8 mouse cellular contexts compared by ENCODE assay signal in genomic region chr16:14158536-14158935, GRCm38 (mm10). TPM values are rescaled to one million over a fixed set of nuclear protein-coding genes. Genes with fewer than 3 reads are reported as not detected.
A peak's percentile ranks its signal among the peaks of the same experiment; 100 is the strongest.
DNase-seq lines count a peak whose midpoint lies in the region; ATAC-seq and TF ChIP-seq lines count a peak whose summit lies in the region.

No protein-coding gene starts in this region.

- peaks cover 56% of the 10 kb centered on the region for H3K79me2 ChIP-seq in macrophage (ENCODE audit: inconsistent target)

- TF ChIP-seq CTCF in forebrain, postnatal 0 days (IDR thresholded peaks at IDR 0.05; ENCODE audit: low read depth) = peak; percentile 12; the same call in 1 of the 2 replicates

- no peaks in the 10 kb centered on the region for H3K27me3 ChIP-seq in heart, embryonic 14.5 days (ENCODE audit: control insufficient read depth, insufficient read depth, low read length)
- H3K27me3 ChIP-seq in forebrain, postnatal 0 days (ENCODE audit: insufficient read depth, low read length) = no peaks in the 10 kb centered on the region

- no peak for DNase-seq in heart, adult 9 months (ENCODE audit: low spot score in 2 of 2)
- no peak for DNase-seq in ES-E14 (ENCODE audit: low read depth, low spot score)
- DNase-seq in forebrain, postnatal 0 days = no peak
- DNase-seq in adrenal gland, adult 8-10 months = no peak
- no peak for DNase-seq in gastrocnemius, postnatal 14 days
- no peak for DNase-seq in spleen, postnatal 4 days (ENCODE audit: low spot score in 2 of 2)

- H3K4me1 ChIP-seq in heart, embryonic 14.5 days (ENCODE audit: control insufficient read depth in 2 of 2, insufficient read depth in 2 of 2, low read length in 2 of 2) = peaks cover 0 to 9% of the 10 kb centered on the region in 2 experiments; a peak in 3 of 4 replicates
- 0 out of 4 replicates have a peak, but pooled peaks cover 0 to 4% of the 10 kb centered on the region in 2 experiments for H3K4me1 ChIP-seq in ES-E14 (ENCODE audit: control insufficient read depth in 2 of 2, insufficient read depth in 2 of 2, low read length in 2 of 2, poor library complexity in 1 of 2)
- 0 out of 2 replicates have a peak, but pooled peaks cover 3% of the 10 kb centered on the region for H3K4me1 ChIP-seq in forebrain, postnatal 0 days (ENCODE audit: insufficient read depth)

- peak overlapping the region; percentile 88 to 96 for H3K4me3 ChIP-seq in heart, embryonic 14.5 days (ENCODE audit: control insufficient read depth in 1 of 2, insufficient read depth in 1 of 2, low read depth in 1 of 2, low read length in 2 of 2)
- H3K4me3 ChIP-seq in ES-E14 (ENCODE audit: insufficient read depth in 1 of 2, low read depth in 1 of 2, low read length in 2 of 2, poor library complexity in 1 of 2, severe bottlenecking in 1 of 2) = peak overlapping the region; percentile 98 to 100
- H3K4me3 ChIP-seq in forebrain, postnatal 0 days (ENCODE audit: low read depth, low read length) = peak overlapping the region; percentile 59
- H3K4me3 ChIP-seq in macrophage (ENCODE audit: inconsistent target) = peak overlapping the region; percentile 98

- H3K36me3 ChIP-seq in heart, embryonic 14.5 days (ENCODE audit: control insufficient read depth, insufficient read depth, low read length) = 0 out of 2 replicates have a peak, but pooled peaks cover 2% of the 10 kb centered on the region
- H3K36me3 ChIP-seq in ES-E14 (ENCODE audit: control insufficient read depth, insufficient read depth, low read length, poor library complexity, severe bottlenecking) (peaks cover 2% of the 10 kb centered on the region; the same call in 1 of the 2 replicates), macrophage (ENCODE audit: inconsistent target) (peaks cover 7% of the 10 kb centered on the region; the same call in 1 of the 2 replicates)
- H3K36me3 ChIP-seq in forebrain, postnatal 0 days (ENCODE audit: insufficient read depth) = peaks cover 2% of the 10 kb centered on the region; the same call in 1 of the 2 replicates

- WGBS in heart, embryonic 14.5 days = 10% methylated on average over 7 of the region's 7 CpGs
- 12% methylated on average over 7 of the region's 7 CpGs for WGBS in forebrain, postnatal 0 days
- WGBS in macrophage (ENCODE audit: missing documents) = 10% methylated on average over 7 of the region's 7 CpGs

- ATAC-seq in heart, embryonic 14.5 days (ENCODE audit: insufficient number of reproducible peaks, insufficient read depth, low FRiP score, low read depth) = no peak
- ATAC-seq in forebrain, postnatal 0 days = no peak

- peak overlapping the region; percentile 91 for H3K9ac ChIP-seq in heart, embryonic 14.5 days (ENCODE audit: low read length)
- peak overlapping the region; percentile 98 for H3K9ac ChIP-seq in ES-E14 (ENCODE audit: insufficient read depth, low read depth, low read length, poor library complexity, severe bottlenecking)
- peak overlapping the region; percentile 69 for H3K9ac ChIP-seq in forebrain, postnatal 0 days

- H3K27ac ChIP-seq in heart, embryonic 14.5 days (replicated peaks in 1 of 2; ENCODE audit: control insufficient read depth in 1 of 2, insufficient read depth in 1 of 2, low read depth in 2 of 2, low read length in 2 of 2) = peak overlapping the region; percentile 75 to 82
- peak overlapping the region; percentile 83 for H3K27ac ChIP-seq in ES-E14 (ENCODE audit: insufficient read depth, low read depth, low read length, poor library complexity, severe bottlenecking)
- H3K27ac ChIP-seq in forebrain, postnatal 0 days (ENCODE audit: low read depth, low read length) = peak overlapping the region; percentile 96
- peak overlapping the region; percentile 68 for H3K27ac ChIP-seq in macrophage

- no peaks in the 10 kb centered on the region for H3K9me3 ChIP-seq in heart, embryonic 14.5 days (ENCODE audit: control insufficient read depth, low read length)
- no peaks in the 10 kb centered on the region for H3K9me3 ChIP-seq in ES-E14 (ENCODE audit: control insufficient read depth, insufficient read depth, low read depth, low read length)
- H3K9me3 ChIP-seq in forebrain, postnatal 0 days (ENCODE audit: low read length) = no peaks in the 10 kb centered on the region

- intact Hi-C loops in gastrocnemius, postnatal 14 days (cut with DNase I; ENCODE audit: low total_unique reads) = no loop called here

- peak overlapping the region; percentile 87 for H3K4me2 ChIP-seq in heart, embryonic 14.5 days (ENCODE audit: low read length)
- peak overlapping the region; percentile 51 for H3K4me2 ChIP-seq in forebrain, postnatal 0 days (ENCODE audit: low read depth)

- in situ Hi-C loops in ES-E14 (cut with MboI; ENCODE audit: low sequenced_read_pairs in 2 of 2, unreplicated experiment in 2 of 2) = no loop called here

TF ChIP-seq in ES-E14, 5 proteins besides CTCF, POLR2A, EP300 and RAD21:
- no peak for TF ChIP-seq CHD2 (IDR thresholded peaks at IDR 0.05; ENCODE audit: low read depth, low read length)
- no peak for TF ChIP-seq ZC3H11A (IDR thresholded peaks at IDR 0.05; ENCODE audit: borderline replicate concordance, low read depth, low read length)
- no peak for TF ChIP-seq ZNF384 (IDR thresholded peaks at IDR 0.05; ENCODE audit: low read depth, low read length)
- TF ChIP-seq MAFK (IDR thresholded peaks at IDR 0.05; ENCODE audit: insufficient read depth, low read depth, low read length) = no peak
- no peak for TF ChIP-seq HCFC1 (IDR thresholded peaks at IDR 0.05; ENCODE audit: borderline replicate concordance, insufficient read depth, low read length)

RNA-seq across cellular contexts. Expression of gene Nde1, which starts 4.5 kb away (rescaled TPM):
- 72.6 and 74.6 TPM in 2 replicates for polyA plus RNA-seq in heart, embryonic 14.5 days (2014; fragmentation: Nextera tagmentation; extraction: Ambion mirVana)
- total RNA-seq in ES-E14 (2012; rRNA removed) = 61.3 and 69.1 TPM in 2 replicates
- total RNA-seq in forebrain, postnatal 0 days (2014; rRNA removed) = 11.9 and 14.1 TPM in 2 replicates
- polyA plus RNA-seq in forebrain, postnatal 0 days (2015; fragmentation: Nextera tagmentation; extraction: Ambion mirVana) = 15.2 and 17.7 TPM in 2 replicates
- total RNA-seq in macrophage (2018; cell fraction: chromatin; rRNA removed) = 100 to 1,000 TPM in 7 of 26 experiments, 10 to 100 TPM in 19; 34.3 to 192 (median 72.7) TPM
- total RNA-seq in macrophage (2018; cell fraction: cytosol; rRNA removed) = 10 to 100 TPM; 19.3 to 33.4 (median 26.2) TPM
- 100 to 1,000 TPM in 1 of 26 experiments, 10 to 100 TPM in 25; 17.0 to 132 (median 39.4) TPM for total RNA-seq in macrophage (2018; cell fraction: nucleus; rRNA removed)
- 29.3 to 47.9 TPM (median 40.1 TPM) in 3 replicates for polyA plus RNA-seq in macrophage (2018)
- total RNA-seq in adrenal gland, adult 8-10 months (2022) = 10 to 100 TPM; 39.9 to 69.3 (median 52.3) TPM
- 10 to 100 TPM; 21.0 to 24.6 TPM for total RNA-seq in gastrocnemius, postnatal 14 days (2021)

RNA-seq across cellular contexts. Expression of gene Marf1, which starts 4.6 kb away (rescaled TPM):
- 10.3 and 12.2 TPM in 2 replicates for polyA plus RNA-seq in heart, embryonic 14.5 days (2014; fragmentation: Nextera tagmentation; extraction: Ambion mirVana)
- total RNA-seq in ES-E14 (2012; rRNA removed) = 24.1 and 26.4 TPM in 2 replicates
- total RNA-seq in forebrain, postnatal 0 days (2014; rRNA removed) = 22.4 and 26.4 TPM in 2 replicates
- polyA plus RNA-seq in forebrain, postnatal 0 days (2015; fragmentation: Nextera tagmentation; extraction: Ambion mirVana) = 6.5 and 8.6 TPM in 2 replicates
- total RNA-seq in macrophage (2018; cell fraction: chromatin; rRNA removed) = 100 to 1,000 TPM; 111 to 697 (median 227) TPM
- total RNA-seq in macrophage (2018; cell fraction: cytosol; rRNA removed) = 10 to 100 TPM; 18.9 to 44.0 (median 32.8) TPM
- 100 to 1,000 TPM in 23 of 26 experiments, 10 to 100 TPM in 3; 82.4 to 426 (median 148) TPM for total RNA-seq in macrophage (2018; cell fraction: nucleus; rRNA removed)
- polyA plus RNA-seq in macrophage (2018) = 17.0 to 25.5 TPM (median 17.4 TPM) in 3 replicates
- total RNA-seq in adrenal gland, adult 8-10 months (2022) = 100 to 1,000 TPM; 109 to 161 (median 148) TPM
- total RNA-seq in gastrocnemius, postnatal 14 days (2021) = 10 to 100 TPM; 14.4 to 16.1 TPM
